Mouse (Mus musculus) c-Kit-positive CD71-positive TER-119-positive erythroid progenitor cells, embryonic 14.5 days (primary cell): Measurements from ENCODE around the gene Cst9.

ENCODE experiments used
- DNase-seq: peaks from one replicate; pipeline ENCODE4 v3.0.0-alpha.2; 2013; ENCODE audit warnings: low spot score

Gene Cst9

GRCm38 (mm10) chr2:148877016-148877770 is 42.2 kb downstream of the Cst9 start:
- no peak for DNase-seq

GRCm38 (mm10) chr2:148878641-148879130 is 43.7 kb downstream of the Cst9 start:
- no peak for DNase-seq

GRCm38 (mm10) chr2:148879199-148879598 is 44.3 kb downstream of the Cst9 start:
- no peak for DNase-seq

GRCm38 (mm10) chr2:148884738-148885137 is 49.8 kb downstream of the Cst9 start:
- DNase-seq: no peak
